Mouse (Mus musculus) ovary, postnatal 10 days (tissue): ENCODE measurements at regions not wholly inside any gene's neighbourhood (a gene's known extent, or its start where the extent isn't known, plus 50 kb on each side); places are given as distances from the start of the nearest gene placed in this dataset.

Source experiments
- DNase-seq: peaks from one replicate; pipeline ENCODE4 v3.0.0; 2022; ENCODE audit warnings: low spot score

GRCm38 (mm10) chr5:128482617-128483440, 50.0 kb upstream of the Tmem132d start:
- DNase-seq = no peak
